Mouse (Mus musculus) bone marrow macrophage, adult 2 months (primary cell): Measurements from ENCODE around the gene Snrpb2.

Experiments used
- CTCF ChIP-seq: IDR thresholded peaks from 2 replicates; pipeline ENCODE4 v1.5.1; 2012; ENCODE audit warnings: low read depth, mild to moderate bottlenecking, low read length, moderate library complexity
- POLR2A ChIP-seq: IDR thresholded peaks from 2 replicates; pipeline ENCODE4 v1.6.1; 2012; ENCODE audit warnings: mild to moderate bottlenecking, low read depth, low read length, borderline replicate concordance

GRCm38 (mm10) chr2:143118221-143118620, 55.4 kb downstream of the Snrpb2 start:
- TF ChIP-seq POLR2A (no peak), CTCF (no peak)
